Mouse (Mus musculus) 3T3-L1 (cell line): ENCODE results near the gene Zdhhc9.

ENCODE experiments used
- DNase-seq: peaks from one replicate; pipeline ENCODE4 v3.0.0-alpha.2; 2015; ENCODE audit warnings: low read depth, low spot score

Zdhhc9 gene

DNA sequence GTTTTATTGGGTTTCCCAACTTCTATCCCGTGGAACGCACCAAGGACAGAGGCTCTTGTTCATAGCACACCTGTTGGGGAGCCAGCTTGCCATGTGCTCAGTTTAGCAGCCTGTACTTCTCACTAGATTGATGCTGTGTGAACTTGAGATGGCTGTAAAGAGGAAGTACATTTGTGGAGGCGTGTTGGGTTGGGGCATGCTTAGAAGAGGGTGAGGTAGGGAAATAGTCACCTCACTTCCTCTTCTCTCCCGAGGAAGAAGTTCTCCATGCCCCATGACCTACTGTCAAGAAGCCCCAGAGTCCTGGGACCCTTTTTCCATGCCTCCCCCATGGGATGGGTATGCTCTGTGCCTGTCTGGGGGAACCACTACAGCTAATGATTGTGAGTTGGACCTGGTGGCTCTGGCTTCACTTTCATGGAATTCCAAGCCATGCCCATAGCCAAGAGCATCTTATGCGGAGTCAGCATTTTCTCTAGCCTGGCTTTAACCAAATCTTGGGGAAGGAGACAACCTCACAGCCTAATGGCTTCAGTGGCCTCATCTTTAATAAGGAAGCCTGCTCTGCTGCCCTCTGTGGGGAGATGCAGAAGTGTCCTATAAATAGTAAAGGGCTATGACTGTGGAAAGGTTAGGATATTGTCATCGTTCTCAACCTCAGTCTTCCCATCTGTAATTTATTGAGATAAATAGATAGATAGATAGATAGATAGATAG is 81.0 kb downstream of the Zdhhc9 start:
- peak; percentile 25 for DNase-seq

DNA sequence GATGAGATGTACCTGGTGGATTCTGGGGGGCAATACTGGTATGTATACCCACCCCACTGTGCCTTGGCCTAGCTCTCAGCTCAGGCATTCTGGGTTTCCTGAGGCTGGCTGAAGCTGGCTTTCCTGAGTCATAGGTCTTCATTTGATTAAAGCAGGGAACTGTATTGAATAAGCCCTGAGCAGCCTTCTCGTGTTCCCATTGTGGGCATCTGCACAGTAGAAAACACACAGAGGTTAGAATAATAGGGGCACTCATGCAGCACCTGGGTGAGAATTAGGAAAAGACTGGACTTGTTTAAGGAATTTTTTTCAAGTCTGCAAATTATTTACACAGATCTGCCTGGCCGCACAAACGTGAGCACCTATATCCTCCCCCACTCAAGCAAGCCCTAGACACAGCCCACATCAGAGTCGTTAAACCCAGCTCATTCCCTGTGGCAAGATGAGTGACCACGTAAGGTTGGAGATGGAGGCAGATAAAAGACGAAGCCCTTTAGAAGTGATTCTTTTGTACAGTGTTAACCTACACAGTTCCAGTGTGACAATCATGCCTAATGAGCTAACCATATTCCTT is 81.7 kb downstream of the Zdhhc9 start:
- DNase-seq = no peak

GRCm38 (mm10) chrX:48124132-48125071 is 84.3 kb downstream of the Zdhhc9 start:
- DNase-seq = peak; percentile 71
